Mouse (Mus musculus): ENCODE data around the gene Itpk1.

The Itpk1 gene

DNA sequence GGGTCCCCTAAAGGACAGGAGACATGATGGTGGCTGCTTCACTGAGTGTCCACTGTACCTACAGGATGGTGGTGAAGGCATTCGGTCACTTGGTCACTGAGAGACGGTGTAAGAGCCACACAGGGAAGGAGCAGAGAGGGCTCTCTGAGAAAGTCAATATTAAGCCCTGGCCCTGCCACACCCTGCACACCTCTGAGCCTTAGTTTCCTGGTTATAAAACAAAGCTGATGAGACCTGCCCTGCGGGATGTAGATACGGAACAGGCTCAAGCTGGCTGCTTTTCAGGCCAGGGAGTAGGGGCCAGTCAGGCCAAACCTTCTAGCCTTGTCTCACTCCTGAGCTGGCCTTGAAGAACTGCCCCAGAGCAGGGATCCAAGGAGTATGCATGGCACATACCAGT is 82.9 kb downstream of the Itpk1 start:
- DNase-seq = no peak

DNA sequence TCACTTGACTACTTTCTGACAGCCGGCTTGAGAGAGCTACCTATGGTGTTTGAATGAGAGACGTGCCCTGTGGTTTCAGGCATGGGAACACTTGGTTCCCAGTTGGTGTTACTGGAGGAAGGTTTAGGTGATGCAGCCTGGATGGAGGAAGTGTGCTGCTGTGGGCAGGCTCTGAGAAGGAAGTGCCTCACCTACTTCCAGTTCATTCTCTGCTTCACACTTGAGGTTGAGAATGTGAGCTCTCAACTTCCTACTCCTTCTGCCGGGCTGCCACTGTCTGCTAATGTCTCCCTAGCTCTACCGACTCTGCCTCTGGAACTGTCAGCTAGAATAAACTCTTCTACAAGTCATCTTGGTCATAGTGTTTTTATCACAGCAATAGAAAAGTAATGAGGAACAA is 83.5 kb downstream of the Itpk1 start:
- no peak for DNase-seq

DNA sequence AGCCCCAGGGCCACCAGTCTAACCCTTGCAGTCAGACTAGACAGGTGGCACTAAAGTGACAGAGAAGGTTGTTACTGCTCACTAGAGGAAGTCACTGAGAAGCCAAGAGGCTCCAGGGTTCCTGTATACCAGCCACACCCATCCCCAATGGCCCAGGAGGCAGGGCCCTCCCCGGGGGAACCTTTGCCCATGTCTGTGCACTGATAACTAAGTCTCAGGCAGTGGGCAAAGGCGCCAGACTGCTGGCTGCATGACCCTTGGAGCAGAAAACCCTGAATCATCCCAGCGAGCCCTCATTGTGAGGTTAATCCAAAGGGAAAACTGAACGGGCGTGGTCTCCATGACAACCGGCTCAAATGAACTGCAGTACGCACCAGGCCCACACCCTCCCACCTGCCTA is 84.8 kb downstream of the Itpk1 start:
- DNase-seq = no peak

- DNase-seq = no peak
Measured at GRCm38 (mm10) chr12:102618085-102618484, 86.6 kb downstream of the Itpk1 start.

GRCm38 (mm10) chr12:102616843-102617519 is 87.7 kb downstream of the Itpk1 start:
- DNase-seq = no peak

DNA sequence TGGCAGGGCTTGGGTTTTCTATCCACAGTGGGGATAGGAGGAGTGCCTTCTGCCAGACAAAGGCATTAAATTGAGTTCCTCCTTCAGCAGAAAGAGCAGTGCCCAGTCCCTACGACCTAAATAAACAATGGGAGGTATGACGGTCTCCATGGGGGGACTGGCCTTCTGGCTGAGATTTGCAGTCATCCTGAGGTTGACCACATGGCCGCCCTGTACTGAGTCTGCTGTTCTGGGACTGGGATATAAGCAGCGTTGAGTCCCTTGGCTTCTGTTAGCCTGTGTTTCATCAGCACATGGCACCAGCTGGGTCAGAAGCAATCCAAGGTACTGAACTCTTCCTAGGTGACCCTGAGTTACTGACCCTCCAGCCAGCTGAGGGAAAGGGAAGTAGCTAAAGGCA is 88.5 kb downstream of the Itpk1 start:
- DNase-seq = no peak

DNA sequence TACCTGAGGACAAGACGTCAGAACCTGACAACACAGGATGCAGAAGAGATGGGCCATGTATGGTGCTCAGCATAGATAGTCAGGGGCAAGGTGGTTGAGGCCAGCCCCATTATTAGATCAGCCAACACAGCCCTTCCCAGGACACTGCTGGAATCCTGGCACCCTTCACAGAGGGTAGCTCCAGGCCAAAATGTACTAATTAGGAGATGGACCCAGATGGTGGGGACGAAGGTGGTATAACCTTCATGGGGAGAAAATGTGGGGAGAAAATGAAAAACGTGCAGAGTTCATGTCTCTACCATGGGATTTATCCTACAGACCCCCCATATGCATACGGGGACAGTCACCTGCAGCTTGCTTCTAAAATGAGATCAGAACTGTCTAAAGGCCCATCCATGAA is 91.3 kb downstream of the Itpk1 start:
- DNase-seq = no peak

GRCm38 (mm10) chr12:102612431-102612830 is 92.3 kb downstream of the Itpk1 start:
- no peak for DNase-seq

GRCm38 (mm10) chr12:102610927-102611326 is 93.8 kb downstream of the Itpk1 start:
- DNase-seq = no peak

DNA sequence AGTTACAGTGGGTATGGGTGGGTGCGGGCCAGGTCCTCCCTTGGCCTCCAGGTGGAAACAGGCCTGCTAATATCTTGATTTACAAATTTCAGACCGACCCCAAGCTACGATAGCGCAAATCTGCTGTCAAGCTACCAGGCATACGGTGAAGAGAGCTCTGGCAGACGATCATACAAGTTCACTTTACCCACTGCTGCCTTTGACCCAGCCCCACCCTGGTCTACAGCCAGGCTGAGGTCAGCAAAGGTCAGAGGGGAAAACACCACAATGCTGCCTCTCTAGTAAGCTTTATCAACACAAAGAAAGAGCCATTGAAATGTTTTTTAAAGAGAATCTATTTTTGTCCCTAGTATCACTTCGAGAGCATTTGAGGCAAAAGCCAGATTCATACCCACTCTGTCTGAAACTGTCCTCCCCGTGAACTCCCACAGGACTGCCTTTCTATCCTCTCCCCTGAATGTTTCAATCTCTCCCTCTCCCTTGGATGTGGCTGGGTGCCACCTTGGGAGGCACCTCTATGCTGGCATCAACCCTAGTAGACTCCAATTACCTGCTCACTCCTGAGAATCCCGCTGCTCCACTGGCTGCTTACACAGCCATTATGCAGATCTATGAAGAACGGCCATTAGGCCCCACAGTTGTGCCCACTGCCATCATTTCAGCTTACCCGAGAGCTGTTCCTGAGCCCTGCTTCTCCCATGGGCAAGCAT is 96.8 kb downstream of the Itpk1 start:
- DNase-seq = no peak

- DNase-seq = no peak
Measured at GRCm38 (mm10) chr12:102607066-102607465, 97.7 kb downstream of the Itpk1 start.

DNA sequence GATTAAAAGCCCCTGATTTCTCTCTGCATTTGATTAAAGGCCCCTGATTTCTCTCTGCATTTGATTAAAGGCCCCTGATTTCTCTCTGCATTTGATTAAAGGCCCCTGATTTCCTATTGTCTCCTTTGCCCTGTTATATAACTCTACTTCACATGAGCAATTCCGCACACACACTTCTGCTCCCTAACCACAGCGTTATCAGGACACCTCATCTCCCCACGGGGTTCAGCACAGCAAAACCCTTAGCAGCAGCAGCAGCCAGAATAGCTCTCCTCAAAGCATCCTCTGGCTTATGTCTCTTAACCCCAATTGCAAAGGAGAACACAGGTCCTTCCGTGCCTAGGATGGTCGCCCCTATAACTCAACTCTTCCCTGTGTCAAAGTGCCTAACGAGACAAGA is 99.1 kb downstream of the Itpk1 start:
- DNase-seq = no peak

GRCm38 (mm10) chr12:102602255-102603041 is 102.3 kb downstream of the Itpk1 start:
- DNase-seq = no peak

- DNase-seq = no peak
Measured at GRCm38 (mm10) chr12:102601847-102602246, 102.9 kb downstream of the Itpk1 start.

GRCm38 (mm10) chr12:102600345-102600744 is 104.4 kb downstream of the Itpk1 start:
- DNase-seq = no peak

GRCm38 (mm10) chr12:102599801-102600200 is 104.9 kb downstream of the Itpk1 start:
- no peak for DNase-seq

GRCm38 (mm10) chr12:102598535-102598934 is 106.2 kb downstream of the Itpk1 start:
- no peak for DNase-seq

- no peak for DNase-seq
Measured at GRCm38 (mm10) chr12:102597466-102597865, 107.3 kb downstream of the Itpk1 start.

- no peak for DNase-seq
Measured at GRCm38 (mm10) chr12:102596410-102596809, 108.3 kb downstream of the Itpk1 start.

DNA sequence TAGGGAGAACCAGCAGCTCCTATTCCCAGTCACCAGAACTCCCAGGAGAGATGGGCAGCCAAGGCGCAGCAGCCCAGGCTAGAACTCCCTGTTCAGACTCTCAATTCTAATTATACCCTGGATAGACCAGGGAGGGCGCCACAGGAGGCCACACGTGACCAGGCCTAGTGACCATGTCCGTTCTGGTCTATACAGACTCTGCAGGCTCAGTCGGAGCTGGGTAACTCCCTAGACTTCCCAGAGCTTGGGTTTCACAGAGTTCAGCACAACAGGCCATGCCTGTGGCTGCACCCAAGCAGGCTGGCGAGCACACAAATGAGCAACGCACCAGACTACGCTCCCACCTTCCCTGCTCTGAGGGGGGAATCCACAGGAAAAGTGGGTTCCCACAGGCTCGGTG is 110.1 kb downstream of the Itpk1 start:
- no peak for DNase-seq

GRCm38 (mm10) chr12:102593699-102594098 is 111.0 kb downstream of the Itpk1 start:
- DNase-seq = no peak

DNA sequence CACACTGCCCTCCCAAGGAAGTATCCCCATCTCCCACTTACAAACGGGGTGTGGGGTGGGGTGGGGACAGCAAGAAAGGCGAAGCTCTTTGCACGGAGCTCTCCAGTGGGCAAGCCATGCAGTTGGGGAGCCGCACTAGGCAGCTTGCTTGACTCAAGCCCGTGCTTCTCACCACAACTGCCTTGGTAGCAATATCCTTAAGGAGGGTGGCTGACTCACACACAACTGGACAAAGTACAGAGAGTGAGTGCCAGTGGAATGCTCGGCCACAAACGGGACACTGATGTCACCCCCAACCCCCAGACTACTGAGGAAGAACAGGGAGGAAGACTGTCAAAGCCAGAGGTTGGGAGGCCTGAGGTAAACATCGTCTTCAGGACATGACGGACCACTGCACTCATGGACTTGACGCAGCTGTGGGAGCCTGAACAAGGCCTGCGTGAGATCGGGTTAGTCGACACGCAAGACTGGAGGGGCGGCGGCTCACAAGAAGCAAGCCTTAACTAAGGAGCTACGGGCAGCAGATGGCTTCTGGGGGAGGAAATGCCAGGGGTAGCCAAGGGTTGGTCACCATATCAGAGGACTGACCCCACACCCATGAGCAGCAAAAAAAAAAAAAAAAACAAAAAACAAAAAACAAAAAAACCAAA is 113.9 kb downstream of the Itpk1 start:
- no peak for DNase-seq

DNA sequence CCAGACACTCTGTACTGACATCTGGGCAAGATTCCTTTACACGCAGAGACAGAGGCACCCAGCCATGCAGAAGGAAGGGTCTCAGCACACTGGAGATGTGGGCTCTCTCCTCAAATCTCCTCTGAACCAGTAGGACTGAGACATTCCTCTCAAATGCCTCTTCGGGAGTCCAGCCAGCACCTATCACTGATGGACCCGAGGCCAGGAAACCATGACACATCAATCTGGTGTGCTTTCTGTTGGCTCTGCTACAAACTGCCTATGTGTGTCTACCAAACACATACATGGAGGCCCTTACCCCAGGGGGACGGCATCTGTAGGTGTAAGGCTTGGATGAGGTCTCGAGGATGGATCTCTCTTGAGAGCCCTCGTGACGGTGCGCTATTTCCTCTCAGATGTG is 117.6 kb downstream of the Itpk1 start:
- DNase-seq = no peak

All from layer of hippocampus, adult 9-11 months (tissue).